Mouse (Mus musculus): Measurements from ENCODE around the gene Psma6. TPM values are rescaled to one million over a fixed set of nuclear protein-coding genes. Genes with fewer than 3 reads are reported as not detected.

Gene Psma6
- polyA plus RNA-seq, 1 experiment = 17.3 TPM

DNA sequence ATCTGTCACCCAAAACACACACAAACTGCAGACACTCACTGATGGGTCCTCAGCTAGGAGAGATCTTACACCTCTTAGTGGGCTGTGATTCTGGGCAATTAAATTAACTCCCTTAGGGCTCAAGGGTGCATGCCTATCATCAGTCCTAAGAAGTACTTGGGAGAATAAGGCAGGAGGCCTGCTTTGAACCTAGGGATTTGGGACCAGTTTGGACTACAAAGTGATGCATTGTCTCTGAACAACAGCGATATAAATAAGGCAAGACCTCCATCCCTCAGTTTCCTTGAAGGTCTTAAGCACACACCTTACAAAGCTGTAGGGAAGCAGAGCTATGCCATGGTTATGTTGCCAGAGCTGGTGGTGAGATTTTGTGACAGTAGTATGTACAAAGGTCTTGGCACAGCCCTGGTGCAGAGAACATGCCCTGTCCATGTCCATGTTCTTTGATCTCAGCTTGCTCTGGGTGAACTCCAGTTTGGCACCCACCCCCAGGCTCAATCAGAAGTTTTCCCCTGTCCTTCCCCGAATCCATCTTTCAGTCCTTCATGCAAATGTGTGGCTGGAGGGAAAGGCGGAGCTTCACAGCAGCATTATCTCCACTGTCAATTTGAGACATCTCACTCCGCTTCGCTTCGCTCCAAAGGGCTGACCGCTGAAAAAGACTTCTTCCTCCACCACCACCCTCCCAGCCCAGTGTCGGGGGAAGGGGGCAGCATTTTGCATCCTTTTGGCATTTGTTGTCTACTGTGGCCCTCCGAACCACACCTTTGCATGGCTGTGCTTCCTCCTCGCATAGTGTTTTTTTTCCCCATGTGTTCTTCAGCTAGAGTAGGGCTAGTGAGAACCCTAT lies 83.5 kb downstream of the Psma6 start:
- no peaks in the 10 kb centered on the region for H3K27me3 ChIP-seq (ENCODE audit: control insufficient read depth, insufficient read depth, low read length)
- H3K36me3 ChIP-seq (ENCODE audit: control insufficient read depth, insufficient read depth, low read length) = no peaks in the 10 kb centered on the region
- H3K4me3 ChIP-seq (ENCODE audit: low read depth, low read length) = no peak overlapping the region
- 78% methylated on average over 10 of the region's 10 CpGs for WGBS
- peaks cover 51% of the 10 kb centered on the region for H3K4me1 ChIP-seq (ENCODE audit: control insufficient read depth, insufficient read depth, insufficient read length, low read length)
- H3K27ac ChIP-seq (ENCODE audit: insufficient read depth, low read depth, low read length) = peak overlapping the region; percentile 57
- TF ChIP-seq CTCF (IDR thresholded peaks at IDR 0.05; ENCODE audit: extremely low read depth, insufficient read length, insufficient replicate concordance, low read depth, low read length) (no peak), POLR2A (IDR thresholded peaks at IDR 0.05; ENCODE audit: low read depth, low read length) (no peak)

Other genes starting within 250 kb of the Psma6 start
- 3.6 and 9.7 TPM in 2 replicates for gene Srp54b, start 229.1 kb upstream of the Psma6 start, polyA plus RNA-seq (2012; rRNA removed)
- not detected in 2 replicates for gene 1700047I17Rik2, start 184.6 kb upstream of the Psma6 start, polyA plus RNA-seq (2012; rRNA removed)
- 1.3 and 1.6 TPM in 2 replicates for gene Srp54c, start 154.1 kb upstream of the Psma6 start, polyA plus RNA-seq (2012; rRNA removed)
- gene 1110008L16Rik, start 84.6 kb upstream of the Psma6 start, polyA plus RNA-seq (2012; rRNA removed) = 3.9 and 5.6 TPM in 2 replicates
- 0.33 and 0.62 TPM in 2 replicates for gene Ppp2r3c, start 81.2 kb upstream of the Psma6 start, polyA plus RNA-seq (2012; rRNA removed)
- gene Nfkbia, start 108.4 kb downstream of the Psma6 start, polyA plus RNA-seq (2012; rRNA removed) = 171 and 272 TPM in 2 replicates
- gene Aldoart2, start 181.0 kb downstream of the Psma6 start, polyA plus RNA-seq (2012; rRNA removed) = not detected in 2 replicates
- not detected in 2 replicates for gene Insm2, start 215.2 kb downstream of the Psma6 start, polyA plus RNA-seq (2012; rRNA removed)

Data from small intestine, adult 2 months (tissue).